Mouse (Mus musculus): ENCODE results near the gene Spats2l.

Gene Spats2l

GRCm38 (mm10) chr1:57890259-57890902 lies 116.4 kb downstream of the Spats2l start:
- DNase-seq (ENCODE audit: low read depth, low spot score): no peak

- no peak for DNase-seq (ENCODE audit: low read depth, low spot score)
Measured at GRCm38 (mm10) chr1:57890903-57891267, 116.9 kb downstream of the Spats2l start.

GRCm38 (mm10) chr1:57901494-57901893 lies 127.5 kb downstream of the Spats2l start:
- DNase-seq (ENCODE audit: low read depth, low spot score): no peak

- no peak for DNase-seq (ENCODE audit: low read depth, low spot score)
Measured at GRCm38 (mm10) chr1:57903793-57904192, 129.8 kb downstream of the Spats2l start.

DNA sequence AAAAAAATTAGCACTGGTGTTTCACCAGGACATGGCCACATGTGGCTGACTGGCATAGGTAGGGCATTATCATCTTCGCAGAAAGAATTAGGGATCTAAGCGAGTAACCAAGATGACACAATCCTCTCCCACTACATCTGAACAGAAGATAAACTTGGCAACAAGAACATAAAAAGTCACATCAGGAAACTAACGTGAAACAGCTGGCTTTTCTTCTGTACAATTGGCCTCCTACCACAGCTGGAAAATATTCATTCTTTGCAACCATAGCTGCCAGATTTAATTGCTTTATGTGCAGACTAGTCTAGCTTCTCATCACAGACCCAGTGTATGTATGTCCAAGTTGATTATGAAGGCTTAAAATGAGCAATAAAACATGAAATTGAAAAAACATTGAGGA lies 131.9 kb downstream of the Spats2l start:
- no peak for DNase-seq (ENCODE audit: low read depth, low spot score)

DNA sequence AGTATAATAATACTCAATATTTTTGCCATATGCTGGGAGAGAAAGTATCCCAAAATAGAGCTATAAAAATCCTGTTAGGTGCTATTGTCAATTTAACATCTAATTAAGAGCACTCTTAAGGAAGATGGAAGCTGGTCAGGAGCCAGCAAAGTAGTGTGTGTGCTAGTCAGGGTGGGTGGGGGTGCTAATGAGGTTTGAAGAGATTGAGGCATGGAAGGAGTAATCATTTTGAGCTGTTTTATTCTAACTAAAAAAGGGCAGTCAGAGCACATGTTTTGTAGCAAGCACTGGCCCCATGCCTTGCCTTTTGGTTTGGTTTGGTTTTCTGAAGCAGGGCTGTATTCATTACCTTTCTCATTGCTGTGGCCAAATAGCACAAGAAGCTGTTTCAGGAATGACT lies 132.3 kb downstream of the Spats2l start:
- no peak for DNase-seq (ENCODE audit: low read depth, low spot score)

DNA sequence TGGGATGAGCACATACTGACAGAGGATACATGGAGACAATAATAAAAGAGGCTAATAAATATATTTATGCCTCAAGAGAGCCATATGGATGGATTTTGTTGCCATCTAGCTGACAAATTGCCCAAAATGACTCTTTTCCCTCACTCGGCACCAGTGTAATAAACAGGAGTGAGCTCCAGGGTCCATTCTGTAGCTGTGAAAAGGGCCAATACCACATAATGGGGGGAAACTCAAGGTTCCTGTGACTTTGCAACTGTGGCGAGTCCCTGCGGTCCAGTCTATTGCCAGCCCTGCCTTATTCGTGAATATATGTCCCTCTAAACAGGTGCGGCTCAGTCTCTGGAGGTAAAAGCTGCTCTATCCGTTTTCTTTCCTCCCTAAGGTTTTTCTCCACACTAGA lies 137.6 kb downstream of the Spats2l start:
- no peak for DNase-seq (ENCODE audit: low read depth, low spot score)

- no peak for DNase-seq (ENCODE audit: low read depth, low spot score)
Measured at GRCm38 (mm10) chr1:57917342-57917741, 143.4 kb downstream of the Spats2l start.

DNA sequence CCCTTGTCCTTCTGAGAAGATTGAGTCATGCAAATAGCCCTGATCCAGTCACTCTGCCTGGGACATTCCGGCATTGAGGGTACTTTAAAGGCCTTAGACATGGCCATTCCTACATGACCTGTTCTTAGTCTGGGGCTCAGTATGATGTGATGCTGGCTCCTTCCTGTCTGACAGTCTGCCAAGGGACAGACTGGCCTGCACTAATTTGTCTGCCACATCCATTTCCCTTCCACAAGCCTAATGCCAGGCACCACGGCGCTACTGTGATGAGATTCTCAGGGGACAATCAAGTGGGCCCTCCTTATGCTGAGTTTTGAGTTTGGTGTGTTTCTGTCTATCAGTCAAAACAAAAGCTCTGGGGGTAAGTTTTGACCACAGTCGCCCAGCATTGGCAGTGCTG lies 144.6 kb downstream of the Spats2l start:
- no peak for DNase-seq (ENCODE audit: low read depth, low spot score)

- no peak for DNase-seq (ENCODE audit: low read depth, low spot score)
Measured at GRCm38 (mm10) chr1:57934287-57934686, 160.3 kb downstream of the Spats2l start.

DNA sequence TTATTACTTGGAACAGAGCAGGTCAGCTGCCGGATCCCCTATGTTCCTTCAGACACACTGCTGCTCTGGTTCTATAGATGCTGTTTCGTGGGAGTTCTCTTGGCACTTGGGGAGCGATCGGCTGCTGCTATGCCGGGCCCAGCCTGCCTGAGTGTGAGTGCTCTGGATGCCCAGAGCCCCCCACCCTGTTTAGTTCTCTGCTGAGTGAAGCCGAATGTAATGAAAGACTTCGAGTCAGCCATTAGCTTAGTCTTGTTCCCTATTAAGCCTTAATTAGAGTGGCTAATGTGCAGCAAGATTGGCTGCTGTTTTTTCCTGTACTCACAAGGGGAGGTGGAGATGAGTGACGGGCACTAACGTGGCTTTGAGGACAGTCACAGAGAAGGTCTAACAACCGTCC lies 166.7 kb downstream of the Spats2l start:
- no peak for DNase-seq (ENCODE audit: low read depth, low spot score)

GRCm38 (mm10) chr1:57941095-57941494 lies 167.1 kb downstream of the Spats2l start:
- no peak for DNase-seq (ENCODE audit: low read depth, low spot score)

- DNase-seq (ENCODE audit: low read depth, low spot score): no peak
Measured at GRCm38 (mm10) chr1:57941734-57942133, 167.8 kb downstream of the Spats2l start.

GRCm38 (mm10) chr1:57942215-57942614 lies 168.3 kb downstream of the Spats2l start:
- no peak for DNase-seq (ENCODE audit: low read depth, low spot score)

DNA sequence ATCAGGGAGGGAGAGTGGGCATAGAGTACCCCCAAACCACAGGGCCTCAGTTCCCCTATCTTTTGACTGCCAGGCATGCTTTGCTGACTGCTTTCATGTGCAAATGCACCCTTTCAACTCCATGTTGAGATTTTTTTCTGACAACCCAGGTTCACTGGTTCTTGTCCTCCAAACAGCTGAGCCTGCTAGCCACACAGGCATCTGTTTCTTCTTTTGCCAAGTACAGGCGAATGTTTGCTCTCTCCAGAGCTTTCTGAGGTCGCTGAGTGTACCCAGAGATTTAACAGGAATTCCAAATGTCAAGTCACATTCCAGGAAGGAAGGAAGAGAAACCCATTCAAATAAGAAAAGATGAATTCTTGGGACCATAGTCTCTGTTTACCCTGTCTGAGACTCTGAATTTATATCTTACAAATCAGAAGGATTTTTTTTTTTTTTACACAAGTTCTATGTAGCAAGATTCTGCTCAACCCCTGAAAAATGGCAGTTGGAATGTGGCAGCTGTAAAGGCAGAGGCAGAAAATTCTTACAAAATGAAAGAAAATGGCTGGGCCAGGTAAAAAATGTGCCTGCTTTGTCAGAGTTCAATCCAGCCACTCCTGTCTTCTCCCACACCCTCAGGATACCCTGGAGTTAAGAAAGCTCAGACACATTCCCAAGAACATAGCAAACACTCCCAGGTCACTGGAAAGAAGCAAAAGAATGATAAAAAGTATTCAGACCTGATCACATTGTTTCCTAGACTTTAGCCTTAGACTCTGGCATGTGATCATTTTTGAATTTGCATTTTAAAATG lies 173.8 kb downstream of the Spats2l start:
- no peak for DNase-seq (ENCODE audit: low read depth, low spot score)

GRCm38 (mm10) chr1:57949195-57949594 lies 175.2 kb downstream of the Spats2l start:
- no peak for DNase-seq (ENCODE audit: low read depth, low spot score)

DNA sequence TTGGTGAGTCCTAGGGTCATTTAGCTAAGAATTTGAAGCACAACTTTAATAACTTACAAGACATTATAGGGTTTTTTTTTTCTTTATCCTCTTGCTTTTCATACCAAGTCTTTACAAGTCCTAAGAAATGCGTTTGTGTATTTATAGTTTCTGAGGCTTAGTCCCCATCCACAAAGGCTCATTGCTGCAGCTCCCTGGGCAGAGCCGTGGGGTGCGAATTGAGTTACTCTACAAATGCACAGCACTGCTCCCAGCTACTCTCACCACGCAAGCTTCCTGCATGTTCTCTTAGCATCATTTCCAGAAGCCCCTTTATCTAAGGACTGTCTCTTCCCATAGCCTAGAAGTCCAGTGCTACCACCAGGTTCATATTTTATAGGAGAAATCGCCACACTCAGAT lies 175.8 kb downstream of the Spats2l start:
- no peak for DNase-seq (ENCODE audit: low read depth, low spot score)

- no peak for DNase-seq (ENCODE audit: low read depth, low spot score)
Measured at GRCm38 (mm10) chr1:57952509-57952908, 178.5 kb downstream of the Spats2l start.

DNA sequence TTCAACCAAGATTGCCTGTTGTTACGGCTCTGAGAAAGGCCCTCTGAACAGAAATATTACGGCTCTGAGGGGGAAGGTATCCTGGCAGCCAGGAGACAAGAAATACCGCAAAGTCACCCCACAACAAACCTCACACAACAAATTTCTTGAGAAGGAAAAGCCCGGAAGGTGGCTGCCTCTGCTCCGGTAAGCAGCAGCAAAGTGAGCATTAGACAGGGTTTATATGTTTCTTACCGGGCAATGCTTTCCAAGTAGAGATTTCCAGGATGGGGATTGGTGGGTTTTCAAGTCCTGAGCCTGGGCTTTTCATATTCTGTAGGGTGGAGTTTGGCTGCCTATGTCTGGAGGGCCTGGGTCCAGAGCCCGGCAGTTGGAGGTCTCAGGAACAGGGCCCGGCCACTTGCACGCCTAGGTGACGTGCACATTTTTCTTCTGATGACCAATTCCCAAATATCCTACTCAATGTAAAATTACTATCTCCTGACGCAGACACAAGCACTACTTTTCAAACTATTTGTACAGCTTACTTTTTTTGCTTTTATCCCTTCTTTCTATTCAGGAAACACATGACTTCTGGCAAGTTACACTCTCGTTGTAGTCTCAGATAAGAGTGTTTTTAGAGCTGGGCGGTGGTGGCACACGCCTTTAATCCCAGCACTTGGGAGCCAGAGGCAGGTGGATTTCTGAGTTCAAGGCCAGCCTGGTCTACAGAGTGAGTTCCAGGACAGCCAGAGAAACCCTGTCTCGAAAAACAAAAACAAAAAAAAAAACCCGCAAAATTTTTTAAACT lies 179.8 kb downstream of the Spats2l start:
- DNase-seq (ENCODE audit: low read depth, low spot score): no peak

- no peak for DNase-seq (ENCODE audit: low read depth, low spot score)
Measured at GRCm38 (mm10) chr1:57954376-57954765, 180.4 kb downstream of the Spats2l start.

GRCm38 (mm10) chr1:57955774-57956173 lies 181.8 kb downstream of the Spats2l start:
- DNase-seq (ENCODE audit: low read depth, low spot score): no peak
